Mouse (Mus musculus) spleen, adult 12 weeks (tissue): ENCODE results near the gene Dhx9.
A peak's percentile ranks its signal among the peaks of the same experiment; 100 is the strongest.
"Not testable (repeated sequence)": the region's sequence is repeated elsewhere in the genome, so short reads cannot be mapped to it uniquely, and the experiment has no call there.

ENCODE experiments used
- DNase-seq: peaks from one replicate; pipeline ENCODE4 v3.0.0; 2022; ENCODE audit warnings: low spot score

Dhx9 gene

DNA sequence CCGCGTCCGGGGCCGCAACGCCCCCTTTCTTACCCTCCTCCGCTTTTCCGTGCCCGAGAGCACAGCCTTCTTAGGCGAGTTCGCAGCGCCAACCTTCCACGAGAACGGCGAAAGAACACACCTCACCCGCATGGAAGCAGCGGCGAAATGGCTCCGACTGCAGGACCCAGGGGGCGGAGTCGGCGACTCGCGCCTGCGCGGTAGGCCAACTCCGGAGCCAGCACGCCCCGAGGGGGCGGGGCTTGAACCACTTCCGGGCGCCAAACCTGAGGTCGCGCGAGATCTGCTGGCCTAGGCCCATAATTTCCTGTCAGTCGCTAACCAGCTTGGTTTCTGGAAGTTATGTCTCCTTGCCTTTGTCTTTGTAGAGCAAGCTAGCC lies at the start of gene Dhx9:
Dhx9 (minus strand) TSS at position 161 of the 380 bp plus-strand sequence.
- DNase-seq: peak; percentile 100

DNA sequence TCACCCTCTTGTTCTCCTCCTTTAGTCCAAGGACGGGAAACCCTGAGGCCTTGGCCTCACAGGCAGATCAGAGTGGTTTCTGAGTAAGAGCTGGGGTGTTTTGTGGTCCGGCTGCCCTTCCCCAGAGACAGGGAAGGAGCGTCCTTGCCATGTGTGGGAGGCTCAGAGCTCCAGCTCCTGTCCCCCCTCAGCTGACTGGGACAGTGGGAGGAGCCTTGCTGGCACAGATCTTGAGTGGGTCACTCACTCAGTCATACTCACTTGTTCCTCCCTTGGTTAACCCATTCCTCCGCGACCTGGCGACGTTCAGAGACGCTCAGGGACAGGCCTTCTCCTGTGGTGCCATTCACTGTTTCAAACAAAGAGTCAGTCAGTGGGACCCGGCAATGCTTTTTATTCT lies 48.2 kb upstream of the Dhx9 start:
- no peak for DNase-seq

DNA sequence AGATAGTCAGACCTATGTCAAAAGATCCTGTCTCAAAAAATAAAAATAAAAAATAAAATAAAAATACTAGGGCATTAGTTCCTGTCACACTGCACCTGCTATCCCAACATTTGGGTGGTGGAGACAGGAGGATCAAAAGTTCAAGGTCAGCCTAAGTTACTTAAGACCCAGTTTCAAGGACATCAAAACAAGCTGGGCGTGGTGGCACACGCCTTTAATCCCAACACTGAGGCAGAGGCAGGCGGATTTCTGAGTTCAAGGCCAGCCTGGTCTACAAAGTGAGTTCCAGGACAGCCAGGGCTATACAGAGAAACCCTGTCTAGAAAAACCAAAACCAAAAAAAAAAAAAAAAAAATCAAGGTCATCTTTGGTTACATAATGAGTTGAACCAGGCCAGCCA lies 45.4 kb upstream of the Dhx9 start:
- DNase-seq: not testable (repeated sequence)

DNA sequence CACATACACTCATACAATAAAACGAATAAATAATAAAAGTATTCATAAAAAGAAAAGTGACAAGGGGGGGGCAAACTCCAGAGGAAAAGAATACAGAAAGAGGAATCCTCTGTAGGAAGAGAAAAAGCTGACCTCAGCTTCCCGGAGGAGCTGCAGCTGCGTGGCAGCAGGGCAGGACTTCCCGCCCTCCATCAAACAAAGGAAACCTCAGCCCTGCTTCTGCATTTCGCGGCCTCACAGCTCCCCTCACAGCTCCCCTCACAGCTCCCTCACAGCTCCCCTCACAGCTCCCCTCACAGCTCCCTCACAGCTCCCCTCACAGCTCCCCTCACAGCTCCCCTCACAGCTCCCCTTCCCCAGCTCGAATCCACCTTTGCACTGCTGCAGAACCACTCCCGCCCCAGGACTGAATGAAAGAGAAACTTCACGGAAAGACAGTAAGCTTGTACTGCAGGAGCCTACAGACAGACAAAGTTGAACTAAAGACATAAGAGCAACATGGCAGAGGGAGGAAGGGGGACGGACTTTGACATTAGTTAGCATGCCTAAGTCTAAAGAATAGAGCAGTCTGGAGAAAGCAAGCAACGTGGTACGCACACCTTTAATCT lies 44.9 kb upstream of the Dhx9 start:
- DNase-seq: no peak

DNA sequence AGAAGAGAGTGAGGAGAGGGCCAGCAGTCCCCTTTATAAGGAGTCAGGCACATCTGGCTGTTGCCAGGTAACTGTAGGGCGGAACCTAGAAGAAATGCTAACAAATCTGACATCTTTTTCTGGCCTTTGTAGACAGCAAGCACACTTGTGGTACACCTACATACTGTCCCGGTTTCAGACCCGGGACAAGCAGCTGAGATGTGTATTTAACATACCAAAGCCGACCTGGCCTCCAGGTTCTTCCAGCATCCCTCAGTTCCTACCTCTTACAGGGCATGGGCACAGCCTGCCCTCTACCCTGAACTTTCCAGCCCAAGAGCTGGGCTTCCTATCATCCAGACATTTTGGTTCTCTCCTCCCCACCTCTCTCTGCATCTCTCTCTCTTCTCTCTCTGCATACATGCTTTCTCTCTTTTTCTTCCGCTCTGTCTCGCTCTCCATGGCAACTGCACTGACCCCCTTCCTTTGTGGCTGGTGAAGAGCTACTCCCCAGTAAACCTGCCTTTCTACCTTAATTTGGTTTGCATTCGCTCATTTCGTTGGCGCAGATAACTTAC lies 44.3 kb upstream of the Dhx9 start:
- no peak for DNase-seq

DNA sequence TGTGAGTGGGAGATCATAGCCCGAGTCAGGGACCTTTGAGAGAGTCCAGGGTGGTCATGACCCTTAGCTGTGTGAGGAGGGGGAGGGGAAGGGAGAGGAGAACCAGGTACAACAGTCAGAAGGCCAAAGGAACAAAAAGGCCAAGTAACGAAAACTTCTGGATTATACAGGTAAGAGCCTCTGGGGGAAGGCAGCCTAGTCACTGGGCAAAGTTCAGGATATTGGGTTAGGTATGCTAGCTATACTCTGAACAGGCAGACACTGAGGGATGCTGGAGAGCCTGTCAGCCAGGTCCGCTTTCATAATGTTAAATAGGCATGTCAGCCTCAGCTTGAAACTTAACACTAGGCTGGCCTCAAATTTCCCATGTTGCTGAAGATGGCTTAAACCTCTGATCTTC lies 34.7 kb upstream of the Dhx9 start:
- no peak for DNase-seq

DNA sequence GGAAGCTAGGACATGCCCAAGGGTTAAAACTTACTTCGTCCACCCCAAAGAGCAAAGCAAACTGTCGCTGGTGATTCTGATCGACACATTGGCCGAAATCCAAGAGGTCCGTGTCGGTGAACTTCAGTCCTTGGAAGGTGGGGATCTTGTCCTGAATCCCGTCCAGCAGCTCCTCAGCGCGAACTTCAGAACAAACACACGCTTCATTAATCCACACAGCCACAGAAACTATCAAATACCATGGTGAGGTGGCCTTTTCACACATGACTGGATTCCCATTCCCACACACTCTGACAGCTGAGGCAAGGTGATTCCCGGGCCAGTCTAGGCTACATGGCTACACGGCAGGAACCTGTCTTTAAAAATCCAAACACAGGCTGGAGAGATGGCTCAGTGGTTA lies 27.9 kb upstream of the Dhx9 start:
- no peak for DNase-seq

DNA sequence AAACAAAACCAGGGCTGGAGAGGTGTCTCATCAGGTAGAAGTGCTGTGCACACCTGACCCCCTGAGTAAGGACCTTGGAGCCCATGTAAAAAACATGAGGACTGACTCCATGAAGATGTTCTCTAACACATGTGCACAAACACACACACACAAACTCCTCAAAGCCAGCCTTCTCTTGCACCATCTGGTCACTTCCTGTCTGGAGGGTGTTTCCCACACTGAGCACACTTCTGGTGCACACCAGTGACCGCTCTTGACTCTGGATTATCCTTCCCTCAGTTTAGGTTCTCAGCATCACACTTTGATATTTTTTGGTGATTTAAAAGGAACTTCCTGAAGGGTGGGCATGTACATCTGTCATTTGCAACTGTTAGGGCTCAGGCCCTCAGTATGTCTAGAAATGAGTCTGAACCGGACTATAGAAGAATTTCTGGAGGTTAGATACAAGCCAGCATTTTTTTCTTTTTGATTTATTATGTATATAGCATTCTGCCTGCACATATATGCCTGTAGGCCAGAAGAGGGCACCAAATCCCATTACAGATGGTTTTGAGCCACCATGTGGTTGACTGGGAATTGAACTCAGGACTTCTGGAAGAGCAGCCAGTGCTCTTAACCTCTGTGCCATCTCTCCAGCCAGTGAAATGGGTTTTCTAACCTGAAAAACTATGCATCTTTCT lies 23.0 kb upstream of the Dhx9 start:
- no peak for DNase-seq

DNA sequence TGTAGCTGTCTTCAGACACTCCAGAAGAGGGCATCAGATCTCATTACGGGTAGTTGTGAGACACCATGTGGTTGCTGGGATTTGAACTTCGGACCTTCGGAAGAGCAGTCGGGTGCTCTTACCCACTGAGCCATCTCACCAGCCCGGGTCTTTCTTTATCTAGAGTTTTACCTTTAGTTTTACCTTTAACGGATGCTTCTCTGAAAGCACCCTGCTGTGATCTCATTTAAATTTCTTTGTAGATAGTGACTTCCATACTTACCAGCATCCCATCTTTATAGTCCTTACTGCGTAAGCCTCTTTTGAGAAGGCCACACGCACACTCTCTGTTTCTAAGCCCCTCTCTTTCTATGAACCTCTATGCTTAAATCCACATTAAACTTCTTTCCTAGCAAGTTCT lies 22.1 kb upstream of the Dhx9 start:
- not testable (repeated sequence) for DNase-seq

DNA sequence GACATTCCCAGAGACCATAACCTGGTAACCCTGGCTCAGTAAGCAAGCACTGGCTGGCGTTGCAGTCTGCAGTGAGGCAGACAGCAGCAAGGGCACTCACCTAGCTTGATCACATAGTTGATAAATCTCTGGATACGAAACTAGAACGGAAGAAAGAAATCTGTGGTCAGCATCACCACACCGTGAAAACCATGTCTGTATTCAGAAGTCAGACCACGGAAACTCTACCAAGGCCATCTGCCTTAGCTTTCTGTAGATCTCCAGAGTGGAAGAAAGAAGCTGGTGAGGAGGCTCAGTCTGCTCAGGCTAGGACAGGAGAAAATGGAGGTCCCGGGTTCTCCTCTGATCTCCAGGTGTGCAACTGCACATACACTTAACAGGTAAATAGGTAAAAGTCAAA lies 21.6 kb upstream of the Dhx9 start:
- DNase-seq: no peak

DNA sequence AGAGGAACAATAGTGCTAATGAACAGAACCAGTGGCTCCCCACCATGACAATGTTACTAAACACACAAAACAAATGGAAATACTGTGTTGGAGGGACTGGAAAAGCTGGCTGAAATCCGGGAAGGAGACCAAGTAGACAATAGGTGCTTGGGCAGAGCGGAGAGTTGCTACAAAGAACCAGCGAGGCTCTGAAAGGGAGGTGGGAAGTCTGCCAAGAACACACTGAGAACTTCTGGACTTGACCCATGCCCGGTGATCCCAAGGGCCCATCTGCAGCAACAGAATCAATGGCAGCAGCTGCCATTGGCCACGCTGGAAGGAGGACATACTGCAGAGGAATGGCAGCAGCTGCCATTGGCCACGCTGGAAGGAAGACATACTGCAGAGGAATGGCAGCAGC lies 18.8 kb upstream of the Dhx9 start:
- DNase-seq: no peak

DNA sequence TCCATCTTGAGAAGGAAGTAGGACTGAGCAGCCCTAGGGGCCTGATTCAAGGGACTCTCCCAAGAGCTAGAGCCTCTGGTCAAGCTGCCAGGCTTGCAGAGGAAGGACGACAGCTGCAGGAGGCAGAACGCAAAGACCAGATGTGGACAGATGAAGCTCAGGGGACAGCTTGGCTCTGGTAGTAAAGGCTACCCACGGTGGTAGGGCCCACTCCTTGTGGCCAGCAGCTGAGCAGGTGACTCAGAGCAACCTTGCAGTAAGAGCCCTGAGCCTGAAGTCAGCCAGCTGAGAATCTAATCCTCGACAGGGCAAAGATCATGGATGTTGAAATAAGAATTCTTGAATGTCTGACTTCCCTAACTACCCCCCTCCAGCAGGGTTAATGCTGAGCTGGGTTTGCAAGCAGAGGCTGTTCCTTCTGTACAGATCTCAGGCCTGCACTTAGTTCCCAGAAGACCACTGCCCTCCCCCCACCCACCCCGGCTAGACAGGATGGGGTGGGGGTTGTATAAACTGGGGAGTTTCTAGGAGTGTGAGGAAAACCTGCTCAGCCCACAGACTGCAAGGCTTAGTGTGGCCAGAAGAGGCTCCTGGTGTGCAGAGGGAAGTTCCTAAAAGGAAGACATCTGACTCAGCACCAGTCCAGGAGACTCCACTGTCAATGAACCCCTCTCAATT lies 14.3 kb upstream of the Dhx9 start:
- DNase-seq: no peak

DNA sequence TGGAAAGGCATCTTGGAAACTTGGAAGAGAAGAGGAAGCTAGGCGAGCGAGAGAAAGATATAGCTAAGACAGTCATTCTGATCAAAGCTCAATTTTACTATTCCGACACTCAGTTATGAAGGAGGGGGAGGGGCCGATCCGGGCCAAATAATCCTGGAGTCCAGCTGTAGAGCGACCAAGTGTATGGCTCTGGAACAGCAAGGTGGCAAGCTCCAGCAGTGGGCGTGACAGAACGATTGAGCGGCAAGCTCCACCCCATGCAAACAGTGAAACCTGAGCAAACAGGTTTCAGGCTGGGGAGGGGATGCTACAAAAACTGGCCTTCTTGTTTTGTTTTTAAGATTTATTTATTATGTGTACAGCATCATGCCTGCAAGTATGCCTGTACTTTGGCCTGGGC lies 12.6 kb upstream of the Dhx9 start:
- DNase-seq: no peak

DNA sequence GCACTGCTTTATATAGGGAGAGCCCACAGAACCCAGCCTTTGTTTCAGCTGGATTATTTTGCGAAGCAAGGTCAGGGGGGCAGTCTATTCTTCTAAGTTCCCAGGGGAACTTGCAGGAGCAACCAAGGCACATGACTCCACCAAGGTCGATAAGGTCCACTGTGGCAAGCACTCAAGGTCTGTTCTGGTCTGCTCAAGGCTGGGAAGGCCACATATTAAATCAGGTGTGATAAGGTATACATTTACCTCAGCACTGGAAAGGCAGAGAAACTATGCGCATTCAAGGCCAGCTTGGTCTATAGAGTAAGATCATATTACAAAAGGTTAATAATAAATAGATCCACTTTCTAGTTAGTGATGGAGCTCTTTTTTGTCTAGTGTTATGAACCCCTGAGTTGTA lies 8.6 kb upstream of the Dhx9 start:
- DNase-seq: no peak

DNA sequence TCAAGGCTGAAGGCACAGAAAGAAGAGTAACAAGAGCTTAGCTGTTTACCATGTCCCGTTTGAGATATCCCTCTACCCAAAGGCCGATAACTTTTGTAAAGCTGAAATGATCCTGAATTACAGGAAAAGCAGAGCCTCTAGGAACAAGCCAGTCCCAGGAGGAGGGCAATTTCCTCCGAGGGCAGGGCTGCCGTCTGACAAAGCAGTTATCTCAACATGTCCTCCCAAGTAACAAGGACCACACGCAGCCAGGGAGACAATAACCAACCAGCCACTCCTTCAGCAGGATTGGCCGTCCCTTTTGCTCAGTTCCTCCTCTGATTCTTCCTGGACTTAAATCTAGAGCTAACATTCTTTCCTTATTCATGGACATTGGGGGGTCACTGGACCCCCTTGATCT lies 6.5 kb upstream of the Dhx9 start:
- DNase-seq: no peak

DNA sequence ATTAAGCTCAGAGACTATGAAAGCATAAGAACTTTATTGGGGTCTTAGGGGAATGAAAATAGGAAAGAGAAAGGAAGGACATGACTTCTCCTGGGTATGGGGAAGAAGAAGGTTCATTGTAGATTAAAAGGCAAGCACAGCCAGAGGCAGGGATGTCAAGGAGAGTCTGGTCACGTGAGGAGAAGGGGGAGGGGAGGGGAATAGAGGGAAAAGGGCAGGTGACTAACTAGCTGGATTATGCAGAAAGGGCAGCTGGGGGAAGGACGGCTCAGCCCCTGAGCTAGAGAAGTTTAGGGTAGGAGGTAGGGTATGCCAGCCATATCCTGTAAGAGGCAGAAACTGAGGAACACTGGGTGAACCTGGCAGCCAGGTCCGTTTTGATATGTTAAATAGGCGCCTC lies 5.9 kb upstream of the Dhx9 start:
- DNase-seq: no peak

DNA sequence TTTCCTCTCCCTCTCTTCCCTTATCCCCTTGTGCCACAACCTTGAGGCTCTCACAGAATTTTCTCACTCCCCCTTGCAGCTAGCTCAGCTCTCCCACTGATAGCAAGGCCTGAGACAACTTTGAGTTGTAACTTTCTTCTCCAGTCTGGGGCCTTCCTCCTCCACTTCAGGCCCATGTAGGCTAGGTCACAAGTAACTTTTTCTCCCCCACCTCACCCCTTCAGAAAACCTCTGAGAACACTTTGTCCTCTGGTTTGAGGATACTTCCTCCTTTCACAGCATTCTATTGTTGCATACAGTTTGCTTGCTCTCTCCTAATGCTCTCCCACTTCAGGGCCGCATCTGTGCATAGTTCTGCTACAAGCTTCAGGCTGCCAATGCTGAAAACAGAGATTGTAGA lies 4.4 kb upstream of the Dhx9 start:
- no peak for DNase-seq

DNA sequence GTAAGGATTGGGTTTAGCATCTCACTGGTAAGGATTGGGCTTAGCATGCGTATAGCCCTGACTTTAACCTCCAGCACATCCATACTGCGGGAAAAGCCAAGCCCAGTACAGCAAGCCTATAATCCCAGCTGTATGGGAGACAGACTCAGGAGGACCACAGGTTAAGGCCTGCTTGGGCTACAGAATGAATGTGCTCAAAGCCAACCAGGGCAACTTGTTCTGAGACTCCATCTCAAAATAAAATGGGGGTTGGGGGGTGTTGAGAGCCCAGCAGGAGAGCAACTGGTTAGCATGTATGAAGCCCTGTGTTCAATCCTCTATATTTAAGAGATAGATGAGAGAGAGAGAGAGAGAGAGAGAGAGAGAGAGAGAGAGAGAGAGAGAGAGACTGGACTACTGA lies 3.9 kb upstream of the Dhx9 start:
- DNase-seq: no peak

DNA sequence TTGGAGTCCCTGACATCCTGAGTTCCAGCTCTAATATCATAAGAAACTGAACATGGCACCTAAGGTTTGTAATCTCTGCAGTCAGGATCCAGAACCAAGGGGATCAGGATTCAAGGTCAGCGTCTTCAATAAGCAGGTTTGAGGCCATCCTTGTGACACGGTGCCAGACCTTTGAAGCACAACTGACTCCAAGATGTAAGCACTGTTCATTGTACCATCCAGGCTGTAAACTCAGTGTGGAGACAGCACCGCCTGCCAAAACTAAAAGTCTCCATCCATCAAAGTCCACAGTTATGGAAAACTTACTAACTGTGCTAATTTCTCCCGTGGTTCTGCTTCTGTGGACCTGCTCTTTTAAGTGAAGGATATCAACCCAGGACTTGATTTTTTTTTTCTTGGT lies 2.5 kb upstream of the Dhx9 start:
- DNase-seq: no peak

DNA sequence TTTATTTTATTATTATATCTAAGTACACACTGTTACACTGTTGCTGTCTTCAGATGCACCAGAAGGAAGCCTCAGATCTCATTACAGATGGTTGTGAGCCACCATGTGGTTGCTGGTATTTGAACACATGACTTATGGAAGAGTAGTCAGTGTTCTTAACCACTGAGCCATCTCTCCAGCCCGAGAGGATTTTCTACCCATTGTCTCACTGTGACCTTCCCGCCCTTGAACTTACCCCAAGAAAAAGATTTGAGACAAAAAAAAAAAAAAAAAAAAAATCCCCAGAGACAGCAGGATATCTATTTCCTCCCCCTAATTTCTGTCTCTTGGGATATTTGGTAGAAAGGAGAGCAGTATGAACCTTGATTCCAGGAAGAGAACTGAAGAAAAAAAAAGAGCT lies 2.1 kb upstream of the Dhx9 start:
- no peak for DNase-seq

DNA sequence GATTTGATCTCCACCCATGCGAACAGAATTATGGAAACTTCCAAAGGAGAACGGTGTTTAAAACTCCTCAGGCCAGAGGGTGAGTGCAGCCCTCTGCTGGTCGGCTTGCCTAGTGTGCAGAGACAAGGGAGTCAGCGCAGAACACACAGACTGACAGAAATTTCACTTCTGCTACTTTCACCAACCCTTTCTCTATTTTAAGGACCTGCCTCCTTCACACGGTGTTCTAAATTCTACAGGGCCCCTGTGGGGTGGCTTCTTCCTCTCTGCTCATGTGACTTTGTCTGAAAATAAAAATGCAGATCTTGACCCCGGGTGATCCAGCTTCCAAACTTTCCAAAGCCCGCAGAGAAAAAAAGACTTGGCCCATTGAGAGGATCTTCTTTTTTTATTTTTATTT lies 1.7 kb upstream of the Dhx9 start:
- DNase-seq: peak; percentile 42

DNA sequence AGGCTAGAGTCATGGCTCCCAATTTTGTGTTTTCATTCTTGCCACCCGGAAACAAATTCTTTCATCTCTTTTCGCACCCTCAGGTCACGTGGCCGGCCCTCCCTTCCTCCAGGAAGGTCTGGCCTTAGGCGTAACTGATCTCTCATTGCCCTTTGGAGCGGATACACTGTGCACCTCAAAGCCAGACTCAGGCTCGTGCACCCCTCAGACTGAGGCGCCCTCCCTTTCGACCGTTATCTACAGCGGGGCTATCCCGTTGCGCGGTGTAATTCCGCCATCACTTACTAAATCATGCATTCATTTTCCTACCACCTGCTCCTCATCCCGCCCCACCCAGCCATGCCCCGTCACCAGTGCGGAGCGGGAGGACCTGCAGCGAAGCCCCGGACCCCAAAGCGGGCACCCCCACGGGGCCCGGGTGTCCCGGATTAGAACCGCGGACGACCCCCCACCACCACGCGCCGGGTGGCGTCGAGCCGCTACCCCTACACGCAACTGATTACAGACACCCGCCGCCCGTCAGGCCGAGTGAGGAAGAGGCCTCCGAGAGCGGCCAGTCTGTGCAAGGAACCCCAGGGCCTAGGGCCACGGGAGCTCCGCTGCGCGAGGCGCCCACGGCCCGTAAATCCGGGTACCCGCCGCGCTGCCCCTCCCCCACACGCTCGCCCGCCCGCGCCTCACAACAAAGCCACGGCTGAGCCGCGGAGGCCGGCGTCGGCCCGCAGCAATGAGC lies 527 bp downstream of the Dhx9 start:
- DNase-seq: peak; percentile 64

DNA sequence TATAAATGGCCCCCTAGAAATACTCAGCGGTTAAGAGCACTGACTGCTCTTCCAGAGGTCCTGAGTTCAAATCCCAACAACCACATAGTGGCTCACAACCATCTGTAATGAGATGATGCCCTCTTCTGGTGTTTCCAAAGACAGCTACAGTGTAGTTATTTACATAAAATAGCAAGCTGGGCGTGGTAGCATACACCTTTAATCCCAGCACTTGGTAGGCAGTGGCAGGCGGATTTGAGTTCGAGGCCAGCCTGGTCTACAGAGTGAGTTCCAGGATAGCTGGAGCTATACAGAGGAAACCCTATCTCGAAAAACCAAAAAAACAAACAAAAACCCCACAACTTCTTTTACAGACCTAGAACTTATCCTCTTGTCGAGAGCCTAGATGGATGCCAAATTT lies 1.3 kb downstream of the Dhx9 start:
- DNase-seq: not testable (repeated sequence)
